Mouse (Mus musculus) heart, adult 2 months (tissue): ENCODE measurements around the gene Tbc1d22b. TPM values are rescaled to one million over a fixed set of nuclear protein-coding genes. Genes with fewer than 3 reads are reported as not detected.

Source experiments
- DNase-seq, 2 experiments: peaks; one replicate each; pipeline ENCODE4 v3.0.0; 2021
- H3K27ac ChIP-seq: fragments of 200-600 bp; 2 replicates; pipeline ENCODE4 v1.8.1; 2022
- H3K27me3 ChIP-seq: fragments of 200-500 bp; 2 replicates; pipeline ENCODE4 v1.6.1; 2012; ENCODE audit warnings: mild to moderate bottlenecking, low read length, inconsistent platforms, mixed read lengths; ENCODE audit not compliant: control insufficient read depth, insufficient read depth
- H3K36me3 ChIP-seq: fragments of 200-500 bp; 2 replicates; pipeline ENCODE4 v1.6.1; 2012; ENCODE audit warnings: low read length, inconsistent platforms; ENCODE audit not compliant: control insufficient read depth, insufficient read depth
- H3K4me1 ChIP-seq: fragments of 200-500 bp; 2 replicates; pipeline ENCODE4 v1.6.1; 2011; ENCODE audit warnings: low read length; ENCODE audit not compliant: control insufficient read depth, insufficient read depth
- H3K4me3 ChIP-seq: fragments of 200-600 bp; 2 replicates; pipeline ENCODE4 v1.8.1; 2022
- H3K79me2 ChIP-seq: fragments of 200-500 bp; replicated peaks from 2 replicates; pipeline ENCODE4 v1.6.1; 2012; ENCODE audit warnings: mild to moderate bottlenecking, inconsistent platforms, low read length, moderate library complexity, mixed read lengths; ENCODE audit not compliant: control insufficient read depth, insufficient read depth
- H3K9ac ChIP-seq: fragments of 200-500 bp; 2 replicates; pipeline ENCODE4 v1.6.1; 2012; ENCODE audit warnings: low read depth, mild to moderate bottlenecking, control low read depth, inconsistent platforms, low read length, mixed read lengths
- CTCF ChIP-seq: fragments of 200-600 bp; IDR thresholded peaks from 2 replicates; pipeline ENCODE4 v1.8.1; 2022; ENCODE audit warnings: antibody characterized with exemption, mild to moderate bottlenecking, moderate library complexity
- EP300 ChIP-seq: fragments of 200-500 bp; IDR thresholded peaks from 2 replicates; pipeline ENCODE4 v1.6.1; 2011; ENCODE audit warnings: low read depth, low read length, control low read depth; ENCODE audit not compliant: insufficient read depth
- POLR2A ChIP-seq: fragments of 200-500 bp; IDR thresholded peaks from 2 replicates; pipeline ENCODE4 v1.6.1; 2011; ENCODE audit warnings: mild to moderate bottlenecking, low read depth, low read length, control low read depth; ENCODE audit not compliant: insufficient read depth
- WGBS: fragments of 180-500 bp; shearing (Covaris S2); methylation state at CpG from one replicate; pipeline ENCODE4 v1.1.7; 2018; 5-methylcytosine and 5-hydroxymethylcytosine counted together
- intact Hi-C: fragments of 180-260 bp; cut with DNase I; formaldehyde crosslinking; loops from one replicate; pipeline ENCODE4 v1.15.1; 2025
- polyA plus RNA-seq: library from polyadenylated mRNA; depleted of rRNA; stranded (reverse); fragments of >200 nt; gene quantifications from 2 replicates; pipeline ENCODE4 v1.2.3, GENCODE M21; 2012
- total RNA-seq, 2 experiments: library from RNA; stranded (reverse); gene quantifications; 2 replicates each; pipeline ENCODE4 v1.2.3; 2021

Gene Tbc1d22b
- total and polyA plus RNA-seq, 3 experiments: 12.8 to 15.3 (median 13.8) TPM

- DNase-seq: peak in 1 of 2 experiments; percentile 19
- no peak overlapping the region for H3K4me3 ChIP-seq
Measured at GRCm38 (mm10) chr17:29595891-29596770, 46.5 kb downstream of the Tbc1d22b start.

GRCm38 (mm10) chr17:29596771-29597132, 47.2 kb downstream of the Tbc1d22b start:
- no peaks in the 10 kb centered on the region for H3K27me3 ChIP-seq
- no peaks in the 10 kb centered on the region for H3K36me3 ChIP-seq
- no peaks in the 10 kb centered on the region for H3K79me2 ChIP-seq
- no peak overlapping the region for H3K4me3 ChIP-seq
- H3K4me1 ChIP-seq: no peaks in the 10 kb centered on the region
- WGBS: 89% methylated on average over 13 of the region's 13 CpGs
- no peak overlapping the region for H3K27ac ChIP-seq
- no peak for TF ChIP-seq CTCF
- DNase-seq: no peak
- intact Hi-C loops: no loop called here
- no peak overlapping the region for H3K9ac ChIP-seq

More at GRCm38 (mm10) chr17:29595891-29596770, 46.5 kb downstream of the Tbc1d22b start:
- Histone ChIP-seq H3K9ac (no peak overlapping the region), H3K27ac (no peak overlapping the region), H3K27me3 (no peaks in the 10 kb centered on the region), H3K79me2 (no peaks in the 10 kb centered on the region), H3K4me1 (no peaks in the 10 kb centered on the region), H3K36me3 (no peaks in the 10 kb centered on the region)
- WGBS: 72% methylated on average over 15 of the region's 15 CpGs
- intact Hi-C loops: no loop called here
- TF ChIP-seq CTCF (no peak), POLR2A (no peak), EP300 (no peak)

GRCm38 (mm10) chr17:29599051-29599450, 49.5 kb downstream of the Tbc1d22b start:
- no peak for DNase-seq
- Histone ChIP-seq H3K4me1 (no peaks in the 10 kb centered on the region), H3K9ac (no peak overlapping the region), H3K36me3 (no peaks in the 10 kb centered on the region), H3K27me3 (no peaks in the 10 kb centered on the region), H3K79me2 (no peaks in the 10 kb centered on the region), H3K4me3 (no peak overlapping the region), H3K27ac (no peak overlapping the region)
- WGBS: 96% methylated on average over 14 of the region's 14 CpGs
- intact Hi-C loops: no loop called here
- TF ChIP-seq CTCF: no peak
- no peak for TF ChIP-seq EP300
- TF ChIP-seq POLR2A: no peak

- no peak overlapping the region for H3K9ac ChIP-seq
- no peaks in the 10 kb centered on the region for H3K79me2 ChIP-seq
- intact Hi-C loops: no loop called here
- no peak for TF ChIP-seq EP300
- TF ChIP-seq CTCF: no peak
- no peak for TF ChIP-seq POLR2A
- H3K27ac ChIP-seq: no peak overlapping the region
- 88% methylated on average over 8 of the region's 8 CpGs for WGBS
- no peaks in the 10 kb centered on the region for H3K36me3 ChIP-seq
- H3K4me1 ChIP-seq: no peaks in the 10 kb centered on the region
- no peak for DNase-seq
- no peak overlapping the region for H3K4me3 ChIP-seq
- no peaks in the 10 kb centered on the region for H3K27me3 ChIP-seq
Measured at GRCm38 (mm10) chr17:29599537-29599936, 50.0 kb downstream of the Tbc1d22b start.

GRCm38 (mm10) chr17:29601391-29601790, 51.8 kb downstream of the Tbc1d22b start:
- TF ChIP-seq CTCF (no peak), EP300 (no peak), POLR2A (no peak)
- no peaks in the 10 kb centered on the region for H3K36me3 ChIP-seq
- peak in 1 of 2 experiments; percentile 43 for DNase-seq
- intact Hi-C loops: no loop called here
- no peaks in the 10 kb centered on the region for H3K27me3 ChIP-seq
- H3K79me2 ChIP-seq: no peaks in the 10 kb centered on the region
- H3K9ac ChIP-seq: no peak overlapping the region
- H3K4me3 ChIP-seq: no peak overlapping the region
- no peak overlapping the region for H3K27ac ChIP-seq
- no peaks in the 10 kb centered on the region for H3K4me1 ChIP-seq
- 55% methylated on average over 4 of the region's 4 CpGs for WGBS

GRCm38 (mm10) chr17:29603283-29603682, 53.7 kb downstream of the Tbc1d22b start:
- TF ChIP-seq CTCF (peak; percentile 99; the same call in 1 of the 2 replicates), POLR2A (no peak), EP300 (0 out of 2 replicates have a peak, but pooled peaks have one; percentile 35)

More at GRCm38 (mm10) chr17:29603283-29603682, 53.7 kb downstream of the Tbc1d22b start:
- WGBS: 13% methylated on average over 6 of the region's 6 CpGs
- no peak overlapping the region for H3K9ac ChIP-seq
- H3K4me1 ChIP-seq: no peaks in the 10 kb centered on the region
- no peaks in the 10 kb centered on the region for H3K79me2 ChIP-seq
- H3K27me3 ChIP-seq: no peaks in the 10 kb centered on the region
- no peaks in the 10 kb centered on the region for H3K36me3 ChIP-seq
- H3K4me3 ChIP-seq: no peak overlapping the region
- peak; percentile 69 to 88 for DNase-seq
- H3K27ac ChIP-seq: no peak overlapping the region
- intact Hi-C loops: loop anchor here (1.0 kb wide), 1 partner anchor 280 kb away; no protein-coding TSS in a partner anchor
